Mouse (Mus musculus): Measurements from ENCODE around the gene Olfr788. TPM values are rescaled to one million over a fixed set of nuclear protein-coding genes. Genes with fewer than 3 reads are reported as not detected.

Gene Olfr788
- polyA plus RNA-seq (2015; fragmentation: Illumina TruSeq; extraction: RNeasy Lipid Tissue Mini Kit (QIAGEN cat#74804); ENCODE audit: insufficient read depth, low replicate concordance), result not detected

DNA sequence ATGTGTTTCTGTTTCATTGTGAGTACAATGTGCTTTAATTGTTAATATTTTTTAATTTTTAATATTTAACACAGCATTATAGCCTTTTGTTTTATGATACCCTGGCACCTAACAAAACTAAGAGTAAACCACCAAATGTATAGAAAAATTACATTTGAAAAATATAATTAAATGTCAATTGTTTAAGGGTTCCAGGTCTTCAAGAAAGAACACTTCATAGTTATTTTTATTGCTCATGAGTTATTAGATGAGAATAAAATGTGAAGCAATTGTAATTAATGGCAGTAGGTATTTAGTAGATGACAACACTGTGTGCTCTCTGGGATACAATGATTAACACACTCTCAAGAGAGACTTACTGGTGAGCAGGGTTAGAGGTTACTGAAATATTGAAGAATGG lies at the start of gene Olfr788:
Gene Olfr788 (plus strand): TSS at position 301 of the 400 bp plus-strand sequence.

DNA sequence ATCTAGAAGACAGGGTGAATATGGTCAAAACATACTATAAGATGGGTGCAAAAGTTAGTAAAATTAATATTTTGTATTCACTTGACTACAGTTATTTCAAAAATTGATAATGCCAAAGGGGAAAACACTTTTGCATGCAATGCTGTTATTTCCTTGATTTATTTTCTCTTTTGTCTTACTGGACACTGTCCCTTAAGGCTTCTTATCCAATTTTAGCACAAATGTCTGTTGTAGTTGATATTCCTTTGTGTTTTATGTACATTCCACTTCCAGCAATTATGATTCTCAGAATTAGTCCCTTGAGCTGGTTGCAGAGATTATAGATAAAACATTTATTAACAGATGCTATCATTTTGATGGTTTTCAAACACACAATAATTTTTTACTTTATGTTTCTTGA lies 43.8 kb upstream of the Olfr788 start, which contains the start of gene Olfr786:
Gene Olfr786 (plus strand): TSS at position 301 of the 400 bp plus-strand sequence.

DNA sequence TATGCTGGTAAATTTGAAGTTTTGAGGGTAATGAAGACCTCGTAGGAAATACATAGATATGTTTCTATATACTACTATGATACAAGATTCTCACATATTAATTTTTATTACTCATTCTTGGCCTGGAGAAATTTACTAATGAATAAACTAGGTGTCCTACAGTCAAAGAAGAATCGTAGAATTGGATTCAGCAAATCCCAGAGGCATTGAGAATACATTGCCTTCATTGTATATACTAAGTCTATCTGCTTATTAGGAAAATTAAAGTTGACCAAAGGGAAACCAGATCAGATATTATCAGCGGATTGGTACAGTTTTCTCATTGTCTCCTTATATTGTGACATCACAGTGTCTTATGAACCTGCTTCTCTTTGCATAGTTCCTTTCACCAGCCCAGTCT lies 9.2 kb upstream of the Olfr788 start, which contains the start of gene Olfr787:
Gene Olfr787 (plus strand): TSS at position 301 of the 400 bp plus-strand sequence.

DNA sequence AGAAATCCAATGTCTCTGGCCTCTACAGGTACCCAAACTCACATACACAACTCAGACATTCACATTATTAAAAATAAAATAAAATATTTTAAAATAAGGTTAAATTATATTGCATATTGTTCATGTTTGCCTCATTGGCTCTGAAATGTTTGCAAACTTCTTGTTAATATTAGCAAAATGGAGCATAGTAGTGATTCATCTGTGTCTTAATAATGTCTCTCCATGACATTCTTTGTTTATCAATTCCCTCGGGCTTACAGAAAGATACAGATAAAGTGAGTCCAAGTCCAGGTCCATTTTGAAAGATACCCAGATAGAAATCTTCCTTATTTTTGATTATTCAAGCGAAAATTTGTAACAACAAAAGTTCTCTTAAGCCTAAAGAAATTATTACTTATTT lies 13.7 kb downstream of the Olfr788 start, which contains the start of gene Olfr789:
Gene Olfr789 (plus strand): TSS at position 301 of the 400 bp plus-strand sequence.

GRCm38 (mm10) chr10:129498192-129498591 lies 27.4 kb downstream of the Olfr788 start, which contains the start of gene Olfr790:
Gene Olfr790 (plus strand): TSS chr10:129498492.

GRCm38 (mm10) chr10:129521492-129521891 lies 50.7 kb downstream of the Olfr788 start, which contains the start of gene Olfr791:
Gene Olfr791 (plus strand): TSS chr10:129521792.

Other genes starting within 250 kb of the Olfr788 start
- gene Olfr774, start 234.8 kb upstream of the Olfr788 start, polyA plus RNA-seq (2015; fragmentation: Illumina TruSeq; extraction: RNeasy Lipid Tissue Mini Kit (QIAGEN cat#74804); ENCODE audit: insufficient read depth, low replicate concordance), result not detected
- not detected for gene Olfr775, start 222.6 kb upstream of the Olfr788 start, polyA plus RNA-seq (2015; fragmentation: Illumina TruSeq; extraction: RNeasy Lipid Tissue Mini Kit (QIAGEN cat#74804); ENCODE audit: insufficient read depth, low replicate concordance)
- gene Olfr776, start 211.9 kb upstream of the Olfr788 start, polyA plus RNA-seq (2015; fragmentation: Illumina TruSeq; extraction: RNeasy Lipid Tissue Mini Kit (QIAGEN cat#74804); ENCODE audit: insufficient read depth, low replicate concordance), result not detected
- not detected for gene Olfr777, start 199.5 kb upstream of the Olfr788 start, polyA plus RNA-seq (2015; fragmentation: Illumina TruSeq; extraction: RNeasy Lipid Tissue Mini Kit (QIAGEN cat#74804); ENCODE audit: insufficient read depth, low replicate concordance)
- gene Olfr780, start 152.9 kb upstream of the Olfr788 start, polyA plus RNA-seq (2015; fragmentation: Illumina TruSeq; extraction: RNeasy Lipid Tissue Mini Kit (QIAGEN cat#74804); ENCODE audit: insufficient read depth, low replicate concordance), result not detected
- gene Olfr781, start 142.1 kb upstream of the Olfr788 start, polyA plus RNA-seq (2015; fragmentation: Illumina TruSeq; extraction: RNeasy Lipid Tissue Mini Kit (QIAGEN cat#74804); ENCODE audit: insufficient read depth, low replicate concordance), result not detected
- not detected for gene Olfr782, start 122.1 kb upstream of the Olfr788 start, polyA plus RNA-seq (2015; fragmentation: Illumina TruSeq; extraction: RNeasy Lipid Tissue Mini Kit (QIAGEN cat#74804); ENCODE audit: insufficient read depth, low replicate concordance)
- not detected for gene Olfr784, start 86.9 kb upstream of the Olfr788 start, polyA plus RNA-seq (2015; fragmentation: Illumina TruSeq; extraction: RNeasy Lipid Tissue Mini Kit (QIAGEN cat#74804); ENCODE audit: insufficient read depth, low replicate concordance)
- gene Olfr785, start 65.6 kb upstream of the Olfr788 start, polyA plus RNA-seq (2015; fragmentation: Illumina TruSeq; extraction: RNeasy Lipid Tissue Mini Kit (QIAGEN cat#74804); ENCODE audit: insufficient read depth, low replicate concordance), result not detected
- gene Olfr786, start 43.7 kb upstream of the Olfr788 start, polyA plus RNA-seq (2015; fragmentation: Illumina TruSeq; extraction: RNeasy Lipid Tissue Mini Kit (QIAGEN cat#74804); ENCODE audit: insufficient read depth, low replicate concordance), result not detected
- gene Olfr787, start 9.1 kb upstream of the Olfr788 start, polyA plus RNA-seq (2015; fragmentation: Illumina TruSeq; extraction: RNeasy Lipid Tissue Mini Kit (QIAGEN cat#74804); ENCODE audit: insufficient read depth, low replicate concordance), result not detected
- gene Olfr789, start 13.8 kb downstream of the Olfr788 start, polyA plus RNA-seq (2015; fragmentation: Illumina TruSeq; extraction: RNeasy Lipid Tissue Mini Kit (QIAGEN cat#74804); ENCODE audit: insufficient read depth, low replicate concordance), result not detected
- not detected for gene Olfr790, start 27.5 kb downstream of the Olfr788 start, polyA plus RNA-seq (2015; fragmentation: Illumina TruSeq; extraction: RNeasy Lipid Tissue Mini Kit (QIAGEN cat#74804); ENCODE audit: insufficient read depth, low replicate concordance)
- gene Olfr791, start 50.8 kb downstream of the Olfr788 start, polyA plus RNA-seq (2015; fragmentation: Illumina TruSeq; extraction: RNeasy Lipid Tissue Mini Kit (QIAGEN cat#74804); ENCODE audit: insufficient read depth, low replicate concordance), result not detected
- gene Olfr792, start 68.2 kb downstream of the Olfr788 start, polyA plus RNA-seq (2015; fragmentation: Illumina TruSeq; extraction: RNeasy Lipid Tissue Mini Kit (QIAGEN cat#74804); ENCODE audit: insufficient read depth, low replicate concordance), result not detected
- not detected for gene Olfr794, start 96.7 kb downstream of the Olfr788 start, polyA plus RNA-seq (2015; fragmentation: Illumina TruSeq; extraction: RNeasy Lipid Tissue Mini Kit (QIAGEN cat#74804); ENCODE audit: insufficient read depth, low replicate concordance)
- not detected for gene Olfr796, start 141.6 kb downstream of the Olfr788 start, polyA plus RNA-seq (2015; fragmentation: Illumina TruSeq; extraction: RNeasy Lipid Tissue Mini Kit (QIAGEN cat#74804); ENCODE audit: insufficient read depth, low replicate concordance)
- not detected for gene Olfr798, start 156.9 kb downstream of the Olfr788 start, polyA plus RNA-seq (2015; fragmentation: Illumina TruSeq; extraction: RNeasy Lipid Tissue Mini Kit (QIAGEN cat#74804); ENCODE audit: insufficient read depth, low replicate concordance)
- not detected for gene Olfr799, start 166.5 kb downstream of the Olfr788 start, polyA plus RNA-seq (2015; fragmentation: Illumina TruSeq; extraction: RNeasy Lipid Tissue Mini Kit (QIAGEN cat#74804); ENCODE audit: insufficient read depth, low replicate concordance)
- not detected for gene Olfr800, start 186.7 kb downstream of the Olfr788 start, polyA plus RNA-seq (2015; fragmentation: Illumina TruSeq; extraction: RNeasy Lipid Tissue Mini Kit (QIAGEN cat#74804); ENCODE audit: insufficient read depth, low replicate concordance)
- not detected for gene Olfr801, start 202.9 kb downstream of the Olfr788 start, polyA plus RNA-seq (2015; fragmentation: Illumina TruSeq; extraction: RNeasy Lipid Tissue Mini Kit (QIAGEN cat#74804); ENCODE audit: insufficient read depth, low replicate concordance)
- gene Olfr802, start 217.2 kb downstream of the Olfr788 start, polyA plus RNA-seq (2015; fragmentation: Illumina TruSeq; extraction: RNeasy Lipid Tissue Mini Kit (QIAGEN cat#74804); ENCODE audit: insufficient read depth, low replicate concordance), result not detected
- gene Olfr803, start 223.3 kb downstream of the Olfr788 start, polyA plus RNA-seq (2015; fragmentation: Illumina TruSeq; extraction: RNeasy Lipid Tissue Mini Kit (QIAGEN cat#74804); ENCODE audit: insufficient read depth, low replicate concordance), result not detected
- not detected for gene Olfr804, start 232.2 kb downstream of the Olfr788 start, polyA plus RNA-seq (2015; fragmentation: Illumina TruSeq; extraction: RNeasy Lipid Tissue Mini Kit (QIAGEN cat#74804); ENCODE audit: insufficient read depth, low replicate concordance)